Mouse (Mus musculus): Measurements from ENCODE around the gene Pappa2.

- TF ChIP-seq CTCF (IDR thresholded peaks at IDR 0.05; ENCODE audit: borderline replicate concordance, insufficient read depth, low read length) (no peak), POLR2A (IDR thresholded peaks at IDR 0.05; ENCODE audit: low read depth, low read length) (no peak)
Measured at GRCm38 (mm10) chr1:158910661-158911060, 69.6 kb downstream of the Pappa2 start.

Data from embryonic fibroblast, embryonic 13.5 days (primary cell).